Mouse (Mus musculus) lung, adult 2 months (tissue): ENCODE results near the gene Pigt. TPM values are rescaled to one million over a fixed set of nuclear protein-coding genes. Genes with fewer than 3 reads are reported as not detected.

Source experiments
- DNase-seq: peaks from one replicate; pipeline ENCODE4 v3.0.0; 2022
- H3K4me1 ChIP-seq: fragments of 200-500 bp; 2 replicates; pipeline ENCODE4 v1.6.1; 2011; ENCODE audit warnings: low read length; ENCODE audit not compliant: control insufficient read depth, insufficient read depth
- H3K4me3 ChIP-seq: fragments of 200-500 bp; replicated peaks from 2 replicates; pipeline ENCODE3; 2011; ENCODE audit warnings: low read depth, mild to moderate bottlenecking, control low read depth, low read length; ENCODE audit errors: extremely low read depth
- CTCF ChIP-seq: fragments of 200-500 bp; IDR thresholded peaks from 2 replicates; pipeline ENCODE4 v1.5.1; 2011; ENCODE audit warnings: mild to moderate bottlenecking, low read length, control low read depth; ENCODE audit not compliant: insufficient read depth
- POLR2A ChIP-seq: fragments of 200-500 bp; IDR thresholded peaks from 2 replicates; pipeline ENCODE4 v1.6.1; 2011; ENCODE audit warnings: low read depth, mild to moderate bottlenecking, control low read depth, low read length, borderline replicate concordance; ENCODE audit errors: extremely low read depth
- WGBS: fragments of 180-500 bp; shearing (Covaris S2); methylation state at CpG from one replicate; pipeline ENCODE4 v1.1.7; 2018; 5-methylcytosine and 5-hydroxymethylcytosine counted together
- polyA plus RNA-seq: library from polyadenylated mRNA; depleted of rRNA; stranded (reverse); fragments of >200 nt; gene quantifications from 2 replicates; pipeline ENCODE4 v1.2.3, GENCODE M21; 2012

The Pigt gene
- polyA plus RNA-seq, 1 experiment, result 104 TPM

GRCm38 (mm10) chr2:164485681-164486257 lies 11.6 kb upstream of the Pigt start, which contains the start of gene Dbndd2:
Gene Dbndd2, plus strand, starts transcription at chr2:164486106.
- Histone ChIP-seq H3K4me1 (peaks cover 11% of the 10 kb centered on the region), H3K4me3 (peak within 1 kb of the TSS; percentile 81)
- WGBS, result 1% methylated on average over 26 of the region's 26 CpGs
- no peak for TF ChIP-seq CTCF
- TF ChIP-seq POLR2A, result no peak
- DNase-seq, result peak; percentile 53

- TF ChIP-seq POLR2A, result 0 out of 2 replicates have a peak, but pooled peaks have one; percentile 15
- no peak for TF ChIP-seq CTCF
- Histone ChIP-seq H3K4me1 (peaks cover 11% of the 10 kb centered on the region), H3K4me3 (peak overlapping the region; percentile 81)
- peak; percentile 70 for DNase-seq
- under 1% methylated on average over 88 of the region's 90 CpGs for WGBS
These were observed 10.8 kb upstream of the Pigt start for GRCm38 (mm10) chr2:164486258-164487114.

DNA sequence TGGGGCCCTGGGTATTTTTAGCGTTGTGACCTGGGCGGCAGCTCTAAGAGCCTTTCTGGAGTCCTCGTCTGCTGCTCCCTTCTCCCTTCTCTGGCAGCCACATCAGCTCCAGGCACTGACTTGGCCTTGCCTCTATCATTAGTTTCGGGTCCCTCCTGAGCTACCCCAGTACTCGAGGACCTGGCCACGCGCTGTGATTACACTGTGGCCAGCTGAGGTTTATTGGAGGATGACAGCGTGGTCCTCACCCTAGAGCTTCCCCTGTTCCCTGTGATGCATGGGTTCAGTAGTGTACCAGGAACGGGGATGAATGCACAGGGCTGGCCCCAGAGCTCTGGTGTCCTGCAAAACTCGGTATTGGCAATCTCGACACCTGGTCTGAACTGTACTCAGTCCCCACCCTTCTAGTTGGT lies 10.2 kb upstream of the Pigt start:
- WGBS, result 16% methylated on average over 11 of the region's 11 CpGs
- no peak for TF ChIP-seq POLR2A
- no peak for TF ChIP-seq CTCF

GRCm38 (mm10) chr2:164487812-164488211 lies 9.5 kb upstream of the Pigt start:
- 70% methylated on average over 9 of the region's 9 CpGs for WGBS
- H3K4me1 ChIP-seq, result peaks cover 11% of the 10 kb centered on the region
- no peak for DNase-seq
- TF ChIP-seq POLR2A (no peak), CTCF (no peak)
- H3K4me3 ChIP-seq, result no peak overlapping the region

More for the DNA sequence above, 10.2 kb upstream of the Pigt start:
- Histone ChIP-seq H3K4me1 (peaks cover 11% of the 10 kb centered on the region), H3K4me3 (peak overlapping the region; percentile 81)
- DNase-seq, result no peak

DNA sequence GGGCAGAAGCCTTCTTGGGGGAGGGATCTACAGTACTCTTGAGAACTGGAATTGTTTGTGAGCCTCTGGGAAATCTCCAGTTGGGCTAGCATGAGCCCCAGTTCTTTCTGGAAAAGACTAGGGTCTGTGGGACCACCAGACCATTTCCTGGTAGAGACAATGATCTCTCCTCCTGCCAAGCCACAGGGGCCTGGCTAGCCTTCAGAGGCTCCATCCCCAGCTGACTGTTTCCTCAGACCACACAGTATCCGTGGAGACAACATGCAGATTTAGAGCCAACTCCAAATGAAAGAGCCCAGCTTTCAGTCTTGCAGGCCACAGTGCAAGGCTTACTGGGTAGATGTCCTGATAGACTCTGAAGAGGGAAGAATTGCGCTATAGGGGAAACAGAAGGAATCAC lies 3.2 kb upstream of the Pigt start:
- TF ChIP-seq CTCF (no peak), POLR2A (no peak)
- DNase-seq, result no peak
- WGBS, result 58% methylated on average over 2 of the region's 2 CpGs
- Histone ChIP-seq H3K4me1 (peaks cover 3% of the 10 kb centered on the region), H3K4me3 (no peak overlapping the region)

GRCm38 (mm10) chr2:164496331-164496730 lies 989 bp upstream of the Pigt start:
- Histone ChIP-seq H3K4me3 (no peak overlapping the region), H3K4me1 (peaks cover 3% of the 10 kb centered on the region)
- no peak for DNase-seq
- 23% methylated on average over 1 of the region's 1 CpGs for WGBS
- TF ChIP-seq CTCF, result no peak
- no peak for TF ChIP-seq POLR2A

GRCm38 (mm10) chr2:164497691-164498268 lies 460 bp downstream of the Pigt start:
- WGBS, result 5% methylated on average over 21 of the region's 21 CpGs
- TF ChIP-seq POLR2A (no peak), CTCF (no peak)
- no peak for DNase-seq
- peak overlapping the region; percentile 86 for H3K4me3 ChIP-seq
- peaks cover 3% of the 10 kb centered on the region for H3K4me1 ChIP-seq

DNA sequence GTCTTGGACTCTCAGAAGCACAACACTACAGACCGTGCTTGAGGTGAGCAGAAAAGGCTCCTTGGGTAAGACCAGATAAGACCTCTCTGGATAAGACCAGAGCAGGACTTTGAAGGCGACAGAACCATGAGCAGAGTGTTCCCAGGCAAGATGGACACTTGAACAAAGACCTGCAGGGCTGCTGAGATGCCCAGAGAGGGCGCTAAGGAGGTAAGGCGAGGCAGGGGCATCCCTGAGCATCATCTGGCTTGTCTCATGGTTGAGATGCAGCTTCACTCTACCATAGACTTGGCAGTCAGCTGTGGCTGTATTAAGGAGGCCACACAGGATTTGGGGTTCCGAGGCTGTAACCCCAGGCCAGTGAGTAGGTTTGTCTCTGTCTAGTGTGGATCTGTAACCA lies 2.0 kb downstream of the Pigt start:
- Histone ChIP-seq H3K4me3 (no peak overlapping the region), H3K4me1 (peaks cover 3% of the 10 kb centered on the region)
- 70% methylated on average over 5 of the region's 5 CpGs for WGBS
- no peak for TF ChIP-seq POLR2A
- no peak for TF ChIP-seq CTCF
- DNase-seq, result no peak

DNA sequence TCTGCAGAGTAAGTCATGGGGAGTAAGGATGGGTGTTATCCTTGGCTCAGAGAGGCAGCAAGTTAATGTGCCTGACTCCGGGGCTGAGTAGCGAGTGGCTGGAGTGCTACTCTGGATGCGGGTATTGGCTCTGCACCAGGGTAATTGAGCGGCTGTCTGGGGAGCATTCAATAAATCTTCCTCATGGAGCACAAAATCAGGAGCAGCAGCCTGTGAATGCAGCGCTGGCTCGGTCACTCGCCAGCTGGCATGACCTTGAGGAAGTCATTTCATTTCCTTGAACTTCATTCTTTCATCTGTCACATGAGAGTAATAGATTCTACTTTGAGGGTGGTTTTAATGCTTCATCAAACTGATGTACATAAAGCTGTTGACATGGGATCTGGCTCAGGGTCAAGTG lies 3.2 kb downstream of the Pigt start:
- no peak overlapping the region for H3K4me3 ChIP-seq
- no peak for DNase-seq
- peaks cover 3% of the 10 kb centered on the region for H3K4me1 ChIP-seq
- WGBS, result 78% methylated on average over 7 of the region's 7 CpGs
- TF ChIP-seq POLR2A (no peak), CTCF (no peak)
